Mouse (Mus musculus): ENCODE results near the gene Gm47959. TPM values are rescaled to one million over a fixed set of nuclear protein-coding genes. Genes with fewer than 3 reads are reported as not detected.
A peak's percentile ranks its signal among the peaks of the same experiment; 100 is the strongest.

The Gm47959 gene
- total RNA-seq, 2 experiments from 2014 or later, result not detected

DNA sequence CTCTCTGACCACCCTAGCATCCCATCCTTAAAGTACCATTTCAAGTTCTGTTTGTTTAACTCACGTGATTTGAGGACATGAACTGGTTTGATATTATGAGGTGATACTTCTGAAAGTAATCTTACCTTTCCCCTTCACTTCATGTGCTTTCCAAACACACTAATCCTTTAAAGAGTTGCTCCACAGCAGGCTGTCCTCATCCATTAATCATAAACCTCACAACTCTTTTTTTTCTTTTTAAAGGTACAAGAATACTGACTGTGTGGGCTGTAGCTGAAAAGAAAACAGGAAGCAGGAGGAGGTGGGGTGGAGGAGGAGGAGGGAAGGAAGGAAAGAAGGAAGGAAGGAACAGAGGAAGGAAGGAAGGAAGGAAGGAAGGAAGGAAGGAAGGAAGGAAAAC lies 31.6 kb downstream of the Gm47959 start:
- no peak for DNase-seq (ENCODE audit: low spot score in 2 of 2)

DNA sequence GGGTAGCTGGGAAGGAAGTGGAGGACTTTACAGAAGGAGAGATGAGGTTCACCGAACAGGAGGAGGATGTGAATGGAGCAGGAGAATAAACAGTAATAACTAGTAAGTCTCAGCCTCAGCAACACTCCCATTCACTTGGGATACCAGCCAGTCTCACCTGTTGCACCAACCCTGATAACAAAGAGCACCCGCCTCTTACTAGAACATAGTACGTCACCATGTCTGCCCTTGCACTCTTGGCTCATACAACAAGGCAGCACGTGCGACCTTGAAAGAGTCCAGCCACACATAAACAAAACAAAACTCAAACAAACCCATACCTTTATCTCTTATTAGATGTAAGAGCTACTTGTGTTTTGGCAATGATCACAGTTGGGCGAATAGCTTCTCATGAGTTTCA lies 32.2 kb downstream of the Gm47959 start:
- DNase-seq (ENCODE audit: low spot score in 2 of 2), result no peak

- DNase-seq (ENCODE audit: low spot score in 2 of 2), result no peak
Measured at GRCm38 (mm10) chr1:83034509-83034908, 34.2 kb downstream of the Gm47959 start.

- DNase-seq (ENCODE audit: low spot score in 2 of 2), result no peak
Measured at GRCm38 (mm10) chr1:83036892-83037667, 36.7 kb downstream of the Gm47959 start.

- peak; percentile 28 to 63 for DNase-seq (ENCODE audit: low spot score in 2 of 2)
Measured at GRCm38 (mm10) chr1:83038109-83038672, 37.8 kb downstream of the Gm47959 start, which contains the start of gene Slc19a3. Gene Slc19a3 (minus strand): TSS chr1:83038448.

DNA sequence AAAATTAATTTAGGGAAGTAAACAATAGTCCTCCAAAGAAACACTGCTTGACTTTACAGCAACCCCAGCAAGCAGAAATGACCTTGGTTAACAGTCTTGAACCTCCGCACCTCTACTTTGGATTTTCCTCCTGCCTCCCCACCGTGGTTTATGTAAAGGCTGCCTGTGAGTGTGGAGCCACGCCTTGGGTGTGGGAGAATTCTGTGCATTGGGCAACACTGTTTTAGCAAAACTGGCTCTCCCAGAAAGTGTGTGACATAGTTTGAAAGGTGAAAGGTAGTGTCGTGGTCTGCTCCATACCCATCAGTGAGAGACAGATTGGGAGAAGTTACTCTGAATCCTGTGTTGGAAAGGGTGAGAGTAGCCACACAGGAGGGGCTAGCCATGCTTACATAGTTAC lies 38.7 kb downstream of the Gm47959 start:
- no peak for DNase-seq (ENCODE audit: low spot score in 2 of 2)

GRCm38 (mm10) chr1:83042380-83042779 lies 42.0 kb downstream of the Gm47959 start, which contains the start of gene Krtap28-10:
Gene Krtap28-10 (minus strand): TSS chr1:83042480.
- DNase-seq (ENCODE audit: low spot score in 2 of 2), result no peak

- no peak for DNase-seq (ENCODE audit: low spot score in 2 of 2)
Measured at GRCm38 (mm10) chr1:83044882-83045427, 44.6 kb downstream of the Gm47959 start, which contains the start of gene Gm47969. Gene Gm47969 (plus strand): TSS chr1:83044932.

Other genes starting within 250 kb of the Gm47959 start
- gene Tm4sf20, start 232.1 kb upstream of the Gm47959 start, total RNA-seq (2021), result not detected
- not detected for gene Gm47791, start 229.3 kb upstream of the Gm47959 start, total RNA-seq (2021)
- 10 to 100 TPM; 69.3 to 74.0 TPM for gene Agfg1, start 161.1 kb upstream of the Gm47959 start, total RNA-seq (2021)
- gene A030005L19Rik, start 87.2 kb upstream of the Gm47959 start, total RNA-seq (2021), result under 1 TPM; 0.42 to 0.71 TPM
- not detected for gene A030014E15Rik, start 75.6 kb upstream of the Gm47959 start, total RNA-seq (2021)
- gene Gm6217, start 69.1 kb upstream of the Gm47959 start, total RNA-seq (2021), result not detected
- not detected for gene A030003K21Rik, start 57.2 kb upstream of the Gm47959 start, total RNA-seq (2021)
- gene Gm7544, start 44.5 kb upstream of the Gm47959 start, total RNA-seq (2021), result not detected
- not detected for gene Gm47955, start 40.3 kb upstream of the Gm47959 start, total RNA-seq (2021)
- 1 to 10 TPM; 1.8 to 1.9 TPM for gene Slc19a3, start 37.9 kb downstream of the Gm47959 start, total RNA-seq (2021)
- not detected for gene Krtap28-10, start 41.9 kb downstream of the Gm47959 start, total RNA-seq (2021)
- gene Gm47969, start 44.4 kb downstream of the Gm47959 start, total RNA-seq (2021), result not detected
- gene A030005K14Rik, start 58.8 kb downstream of the Gm47959 start, total RNA-seq (2021), result not detected
- not detected for gene Krtap28-13, start 60.4 kb downstream of the Gm47959 start, total RNA-seq (2021)
- not detected for gene Ccl20, start 116.2 kb downstream of the Gm47959 start, total RNA-seq (2021)
- gene Daw1, start 159.2 kb downstream of the Gm47959 start, total RNA-seq (2021), result under 1 TPM; 0.45 to 0.56 TPM